Mouse (Mus musculus): ENCODE data around the gene Mid1.

DNA sequence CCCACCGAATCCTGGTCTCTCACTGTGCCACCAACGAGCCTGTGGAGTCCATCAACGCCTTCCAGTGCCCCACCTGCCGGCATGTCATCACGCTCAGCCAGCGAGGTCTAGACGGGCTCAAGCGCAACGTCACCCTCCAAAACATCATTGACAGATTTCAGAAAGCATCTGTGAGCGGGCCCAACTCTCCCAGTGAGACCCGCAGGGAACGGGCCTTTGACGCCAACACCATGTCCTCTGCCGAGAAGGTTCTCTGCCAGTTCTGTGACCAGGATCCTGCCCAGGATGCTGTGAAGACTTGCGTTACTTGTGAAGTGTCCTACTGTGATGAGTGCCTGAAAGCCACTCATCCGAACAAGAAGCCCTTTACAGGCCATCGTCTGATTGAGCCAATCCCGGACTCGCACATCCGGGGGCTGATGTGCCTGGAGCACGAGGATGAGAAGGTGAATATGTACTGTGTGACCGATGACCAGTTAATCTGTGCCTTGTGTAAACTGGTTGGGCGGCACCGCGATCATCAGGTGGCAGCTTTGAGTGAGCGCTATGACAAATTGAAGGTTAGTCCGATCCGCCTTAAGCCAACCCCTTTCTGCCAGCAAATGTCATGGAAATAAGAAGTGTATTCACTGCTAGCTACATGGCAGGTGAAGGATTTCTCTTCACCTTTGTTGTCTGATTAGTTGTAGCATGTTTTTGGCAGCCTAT is 242.3 kb downstream of the Mid1 start:
- no peak for TF ChIP-seq CTCF (IDR thresholded peaks at IDR 0.05)
- TF ChIP-seq EP300 (IDR thresholded peaks at IDR 0.05), result no peak
